Mouse (Mus musculus) monocyte, adult 2 months (primary cell): ENCODE data around the gene Bag3.

ENCODE experiments used
- DNase-seq, 2 experiments: peaks; one replicate each; pipeline ENCODE4 v3.0.0; 2022; ENCODE audit warnings: low spot score in 2 of 2, low read depth in 1 of 2

Gene Bag3

GRCm38 (mm10) chr7:128523349-128523961 lies at the start of gene Bag3:
Bag3 (plus strand) TSS chr7:128523616.
- DNase-seq: peak; percentile 87 to 89

GRCm38 (mm10) chr7:128474322-128474721 lies 49.1 kb upstream of the Bag3 start:
- no peak for DNase-seq

- DNase-seq: no peak
These were observed 34.4 kb upstream of the Bag3 start for GRCm38 (mm10) chr7:128488986-128489385.

- DNase-seq: no peak
These were observed 28.9 kb upstream of the Bag3 start for GRCm38 (mm10) chr7:128494546-128494945.

- DNase-seq: no peak
These were observed 23.6 kb upstream of the Bag3 start for GRCm38 (mm10) chr7:128499801-128500200.

GRCm38 (mm10) chr7:128504091-128504490 lies 19.3 kb upstream of the Bag3 start:
- DNase-seq: no peak

- DNase-seq: no peak
These were observed 11.5 kb upstream of the Bag3 start for GRCm38 (mm10) chr7:128511936-128512335.

- no peak for DNase-seq
These were observed 9.9 kb upstream of the Bag3 start for GRCm38 (mm10) chr7:128513512-128513911.

GRCm38 (mm10) chr7:128514341-128514740 lies 9.1 kb upstream of the Bag3 start:
- no peak for DNase-seq

- DNase-seq: no peak
These were observed 7.1 kb upstream of the Bag3 start for GRCm38 (mm10) chr7:128516346-128516745.

GRCm38 (mm10) chr7:128519316-128520050 lies 3.9 kb upstream of the Bag3 start:
- DNase-seq: no peak

- DNase-seq: peak; percentile 50 to 77
These were observed 656 bp downstream of the Bag3 start for GRCm38 (mm10) chr7:128523962-128524581.

- DNase-seq: no peak
These were observed 1.2 kb downstream of the Bag3 start for GRCm38 (mm10) chr7:128524641-128525040.

- DNase-seq: no peak
These were observed 3.2 kb downstream of the Bag3 start for GRCm38 (mm10) chr7:128526611-128527010.

GRCm38 (mm10) chr7:128528596-128528995 lies 5.2 kb downstream of the Bag3 start:
- DNase-seq: no peak

- DNase-seq: no peak
These were observed 5.7 kb downstream of the Bag3 start for GRCm38 (mm10) chr7:128529126-128529525.

- no peak for DNase-seq
These were observed 6.2 kb downstream of the Bag3 start for GRCm38 (mm10) chr7:128529574-128530051.

GRCm38 (mm10) chr7:128531031-128531430 lies 7.6 kb downstream of the Bag3 start:
- no peak for DNase-seq

- DNase-seq: no peak
These were observed 8.5 kb downstream of the Bag3 start for GRCm38 (mm10) chr7:128531929-128532328.

- DNase-seq: no peak
These were observed 9.2 kb downstream of the Bag3 start for GRCm38 (mm10) chr7:128532441-128533166.

GRCm38 (mm10) chr7:128534984-128535491 lies 11.6 kb downstream of the Bag3 start:
- no peak for DNase-seq
